In genomic region chr16:23107231-23107942, GRCm38 (mm10) we compare ENCODE assay signal across 8 mouse cellular contexts. TPM values are rescaled to one million over a fixed set of nuclear protein-coding genes. Genes with fewer than 3 reads are reported as not detected.
A peak's percentile ranks its signal among the peaks of the same experiment; 100 is the strongest.
DNase-seq lines count a peak whose midpoint lies in the region; ATAC-seq and TF ChIP-seq lines count a peak whose summit lies in the region.

Gene Eif4a2, plus strand, starts transcription at chr16:23107444.

- ATAC-seq in activated CD4-positive, CD25-positive, alpha-beta regulatory T cell, adult 4 months, result peak; percentile 67
- peak; percentile 70 for ATAC-seq in megakaryocyte progenitor cell, adult 5-6 weeks (replicated peaks; ENCODE audit: poor library complexity)

- TF ChIP-seq CTCF in cortical plate, adult 2 months (IDR thresholded peaks at IDR 0.05; ENCODE audit: extremely low read depth, insufficient read depth, low read length), result no peak

- peak; percentile 92 for DNase-seq in gastrocnemius, postnatal 10 days
- DNase-seq in induced T-regulatory cell, adult 2 months (ENCODE audit: low read depth), result peak; percentile 96
- DNase-seq in left cerebral cortex, adult 9 months (ENCODE audit: low spot score in 2 of 2), result peak; percentile 82 to 87
- peak; percentile 93 for DNase-seq in right cerebral cortex, postnatal 14 days
- DNase-seq in urinary bladder, postnatal 36 days (ENCODE audit: low spot score in 2 of 2), result peak; percentile 92

- H3K4me1 ChIP-seq in cortical plate, adult 2 months (ENCODE audit: control insufficient read depth, insufficient read depth, low read length), result no peaks in the 10 kb centered on the region

- peak within 1 kb of the TSS; percentile 96 for H3K4me3 ChIP-seq in cortical plate, adult 2 months (ENCODE audit: insufficient read depth, low read length)

- peak within 1 kb of the TSS; percentile 99 for H3K27ac ChIP-seq in cortical plate, adult 2 months (ENCODE audit: insufficient read depth, low read length)

- TF ChIP-seq POLR2A in cortical plate, adult 2 months (IDR thresholded peaks at IDR 0.05; ENCODE audit: extremely low read depth, insufficient read depth, low read length), result peak; percentile 95

RNA-seq across cellular contexts. Expression of gene Eif4a2, which starts in this region (rescaled TPM):
- 100 to 1,000 TPM; 399 to 481 TPM for polyA plus RNA-seq in activated CD4-positive, CD25-positive, alpha-beta regulatory T cell, adult 4 months (2017; shearing (Covaris generic))
- polyA plus RNA-seq in cortical plate, adult 2 months (2012; rRNA removed), result 673 and 704 TPM in 2 replicates
- total RNA-seq in gastrocnemius, postnatal 10 days (2021), result 100 to 1,000 TPM; 272 to 309 TPM
- 378 and 464 TPM in 2 replicates for total RNA-seq in megakaryocyte progenitor cell, adult 5-6 weeks (2015)
- total RNA-seq in megakaryocyte progenitor cell, adult 5-6 weeks (2017), result 592 and 744 TPM in 2 replicates

Comparison
In these comparisons a context has a peak if more than half of its experiments do, and no peak if none do; other contexts are left out.
1. Peak in every context shown above with its lines: DNase-seq, ATAC-seq, H3K4me3 ChIP-seq and H3K27ac ChIP-seq.